Mouse (Mus musculus) neural tube, embryonic 15.5 days (tissue): ENCODE data around the gene Fbxo24. TPM values are rescaled to one million over a fixed set of nuclear protein-coding genes. Genes with fewer than 3 reads are reported as not detected.
A peak's percentile ranks its signal among the peaks of the same experiment; 100 is the strongest.

Experiments
- ATAC-seq: fragments of 200-750 bp; cut with Nextera tagmentation; 2 replicates; pipeline ENCODE4 v1.8.0; 2017; ENCODE audit warnings: mild to moderate bottlenecking, moderate TSS enrichment, moderate library complexity; ENCODE audit not compliant: low FRiP score
- H3K27ac ChIP-seq: fragments of 300-500 bp; sonication (generic); replicated peaks from 2 replicates; pipeline ENCODE4 v1.5.1; 2015; ENCODE audit warnings: mild to moderate bottlenecking, inconsistent platforms
- H3K27me3 ChIP-seq: fragments of 300-500 bp; sonication (generic); replicated peaks from 2 replicates; pipeline ENCODE4 v1.6.1; 2015; ENCODE audit warnings: inconsistent platforms
- H3K36me3 ChIP-seq: fragments of 300-500 bp; sonication (generic); 2 replicates; pipeline ENCODE4 v1.6.1; 2015; ENCODE audit warnings: inconsistent platforms
- H3K4me1 ChIP-seq: fragments of 300-500 bp; sonication (generic); 2 replicates; pipeline ENCODE4 v1.6.1; 2015; ENCODE audit warnings: inconsistent platforms
- H3K4me2 ChIP-seq: fragments of 300-500 bp; sonication (generic); 2 replicates; pipeline ENCODE4 v1.6.1; 2015; ENCODE audit warnings: inconsistent platforms, mild to moderate bottlenecking, moderate library complexity
- H3K4me3 ChIP-seq: fragments of 300-500 bp; sonication (generic); replicated peaks from 2 replicates; pipeline ENCODE4 v1.5.1; 2015; ENCODE audit warnings: mild to moderate bottlenecking, inconsistent platforms
- H3K9ac ChIP-seq: fragments of 300-500 bp; sonication (generic); replicated peaks from 2 replicates; pipeline ENCODE4 v1.6.1; 2015; ENCODE audit warnings: mild to moderate bottlenecking, inconsistent platforms
- H3K9me3 ChIP-seq: fragments of 300-500 bp; sonication (generic); replicated peaks from 2 replicates; pipeline ENCODE4 v1.6.1; 2016; ENCODE audit warnings: inconsistent platforms
- WGBS: fragments of 180-500 bp; shearing (Covaris S2); methylation state at CpG from one replicate; pipeline ENCODE4 v1.1.7; 2015; ENCODE audit warnings: mixed read lengths; 5-methylcytosine and 5-hydroxymethylcytosine counted together
- polyA plus RNA-seq: library from polyadenylated mRNA; unstranded; fragments of >200 nt; fragmentation: Nextera tagmentation; extraction: Ambion mirVana; gene quantifications from 2 replicates; pipeline ENCODE4 v1.2.1, GENCODE M21; 2015

Fbxo24 gene
- polyA plus RNA-seq, 1 experiment from 2014 or later: 0.09 TPM

- ATAC-seq: no peak
- Histone ChIP-seq H3K4me1 (peaks cover 17% of the 10 kb centered on the region), H3K9ac (no peak overlapping the region), H3K27ac (no peak overlapping the region), H3K4me3 (no peak overlapping the region), H3K4me2 (no peak overlapping the region), H3K27me3 (no peaks in the 10 kb centered on the region), H3K9me3 (no peaks in the 10 kb centered on the region), H3K36me3 (peaks cover 41% of the 10 kb centered on the region)
- WGBS: 84% methylated on average over 7 of the region's 7 CpGs
Observed at GRCm38 (mm10) chr5:137654746-137655145, 25.9 kb upstream of the Fbxo24 start.

GRCm38 (mm10) chr5:137653366-137653765 lies 24.6 kb upstream of the Fbxo24 start:
- Histone ChIP-seq H3K36me3 (peaks cover 33% of the 10 kb centered on the region), H3K27me3 (no peaks in the 10 kb centered on the region), H3K27ac (no peak overlapping the region), H3K4me1 (peaks cover 29% of the 10 kb centered on the region), H3K4me2 (no peak overlapping the region), H3K4me3 (no peak overlapping the region), H3K9ac (no peak overlapping the region), H3K9me3 (no peaks in the 10 kb centered on the region)
- WGBS: 91% methylated on average over 10 of the region's 10 CpGs
- no peak for ATAC-seq

- Histone ChIP-seq H3K4me1 (peaks cover 37% of the 10 kb centered on the region), H3K9me3 (no peaks in the 10 kb centered on the region), H3K36me3 (peaks cover 29% of the 10 kb centered on the region), H3K27ac (no peak overlapping the region), H3K4me2 (no peak overlapping the region), H3K9ac (no peak overlapping the region), H3K27me3 (no peaks in the 10 kb centered on the region), H3K4me3 (no peak overlapping the region)
- peak; percentile 23; the same call in 1 of the 2 replicates for ATAC-seq
- 27% methylated on average over 3 of the region's 3 CpGs for WGBS
Observed at GRCm38 (mm10) chr5:137652474-137652873, 23.7 kb upstream of the Fbxo24 start.

- Histone ChIP-seq H3K4me1 (peaks cover 39% of the 10 kb centered on the region), H3K9ac (no peak overlapping the region), H3K27ac (no peak overlapping the region), H3K4me2 (peak overlapping the region; percentile 21), H3K36me3 (peaks cover 22% of the 10 kb centered on the region), H3K9me3 (no peaks in the 10 kb centered on the region), H3K4me3 (no peak overlapping the region), H3K27me3 (peaks cover 21% of the 10 kb centered on the region)
- ATAC-seq: no peak
- 23% methylated on average over 18 of the region's 18 CpGs for WGBS
Observed at GRCm38 (mm10) chr5:137649669-137650571, 21.1 kb upstream of the Fbxo24 start.

GRCm38 (mm10) chr5:137649251-137649650 lies 20.4 kb upstream of the Fbxo24 start:
- peaks cover 26% of the 10 kb centered on the region for H3K27me3 ChIP-seq
- ATAC-seq: no peak
- peaks cover 19% of the 10 kb centered on the region for H3K36me3 ChIP-seq
- H3K4me2 ChIP-seq: no peak overlapping the region
- no peak overlapping the region for H3K27ac ChIP-seq
- no peaks in the 10 kb centered on the region for H3K9me3 ChIP-seq
- no peak overlapping the region for H3K9ac ChIP-seq
- WGBS: 50% methylated on average over 4 of the region's 4 CpGs
- no peak overlapping the region for H3K4me3 ChIP-seq
- H3K4me1 ChIP-seq: peaks cover 41% of the 10 kb centered on the region

- peaks cover 35% of the 10 kb centered on the region for H3K27me3 ChIP-seq
- H3K4me2 ChIP-seq: no peak overlapping the region
- peak; percentile 78 for ATAC-seq
- no peak overlapping the region for H3K9ac ChIP-seq
- H3K27ac ChIP-seq: peak overlapping the region; percentile 38; the same call in 1 of the 2 replicates
- 60% methylated on average over 9 of the region's 9 CpGs for WGBS
- peaks cover 12% of the 10 kb centered on the region for H3K36me3 ChIP-seq
- H3K4me1 ChIP-seq: peaks cover 41% of the 10 kb centered on the region
- H3K9me3 ChIP-seq: no peaks in the 10 kb centered on the region
- no peak overlapping the region for H3K4me3 ChIP-seq
Observed at GRCm38 (mm10) chr5:137647827-137648601, 19.2 kb upstream of the Fbxo24 start.

- H3K9ac ChIP-seq: no peak within 1 kb of the TSS
- H3K4me2 ChIP-seq: peak within 1 kb of the TSS; percentile 54
- no peaks in the 10 kb centered on the region for H3K9me3 ChIP-seq
- peaks cover 17% of the 10 kb centered on the region for H3K36me3 ChIP-seq
- H3K27me3 ChIP-seq: peaks cover 37% of the 10 kb centered on the region
- H3K27ac ChIP-seq: no peak within 1 kb of the TSS
- WGBS: 13% methylated on average over 11 of the region's 11 CpGs
- H3K4me3 ChIP-seq: peak within 1 kb of the TSS; percentile 27
- peaks cover 35% of the 10 kb centered on the region for H3K4me1 ChIP-seq
- ATAC-seq: no peak
Observed at GRCm38 (mm10) chr5:137645652-137646091, 16.9 kb upstream of the Fbxo24 start, which contains the start of gene Irs3. Gene Irs3 (minus strand): TSS chr5:137645714.

GRCm38 (mm10) chr5:137645091-137645651 lies 16.4 kb upstream of the Fbxo24 start:
- Histone ChIP-seq H3K9me3 (no peaks in the 10 kb centered on the region), H3K9ac (no peak overlapping the region), H3K4me1 (peaks cover 32% of the 10 kb centered on the region), H3K4me3 (peak overlapping the region; percentile 27), H3K4me2 (peak overlapping the region; percentile 54), H3K27ac (no peak overlapping the region), H3K27me3 (peaks cover 37% of the 10 kb centered on the region), H3K36me3 (peaks cover 22% of the 10 kb centered on the region)
- WGBS: 3% methylated on average over 44 of the region's 44 CpGs
- ATAC-seq: no peak

GRCm38 (mm10) chr5:137644484-137644883 lies 15.7 kb upstream of the Fbxo24 start:
- ATAC-seq: no peak
- peaks cover 37% of the 10 kb centered on the region for H3K27me3 ChIP-seq
- no peak overlapping the region for H3K9ac ChIP-seq
- peaks cover 29% of the 10 kb centered on the region for H3K36me3 ChIP-seq
- H3K4me2 ChIP-seq: no peak overlapping the region
- H3K27ac ChIP-seq: no peak overlapping the region
- 46% methylated on average over 19 of the region's 19 CpGs for WGBS
- no peak overlapping the region for H3K4me3 ChIP-seq
- H3K9me3 ChIP-seq: no peaks in the 10 kb centered on the region
- peaks cover 25% of the 10 kb centered on the region for H3K4me1 ChIP-seq

GRCm38 (mm10) chr5:137642886-137643285 lies 14.1 kb upstream of the Fbxo24 start:
- Histone ChIP-seq H3K9me3 (no peaks in the 10 kb centered on the region), H3K27ac (no peak overlapping the region), H3K4me2 (no peak overlapping the region), H3K27me3 (peaks cover 37% of the 10 kb centered on the region), H3K36me3 (peaks cover 45% of the 10 kb centered on the region), H3K9ac (no peak overlapping the region), H3K4me3 (no peak overlapping the region), H3K4me1 (peaks cover 11% of the 10 kb centered on the region)
- WGBS: 55% methylated on average over 4 of the region's 4 CpGs
- no peak for ATAC-seq

GRCm38 (mm10) chr5:137641054-137641453 lies 12.3 kb upstream of the Fbxo24 start, which contains the start of gene Sap25:
Gene Sap25 (plus strand): TSS chr5:137641334.
- Histone ChIP-seq H3K9ac (no peak within 1 kb of the TSS), H3K36me3 (peaks cover 63% of the 10 kb centered on the region), H3K27ac (no peak within 1 kb of the TSS), H3K4me2 (no peak within 1 kb of the TSS), H3K4me1 (peaks cover 8% of the 10 kb centered on the region), H3K4me3 (no peak within 1 kb of the TSS), H3K9me3 (no peaks in the 10 kb centered on the region), H3K27me3 (peaks cover 28% of the 10 kb centered on the region)
- ATAC-seq: no peak
- WGBS: 91% methylated on average over 19 of the region's 19 CpGs
